Mouse (Mus musculus) right cerebral cortex, postnatal 36 days (tissue): ENCODE results near the gene Klhl9.

ENCODE experiments used
- DNase-seq, 2 experiments: peaks; one replicate each; pipeline ENCODE4 v3.0.0; 2022; ENCODE audit warnings: low spot score in 2 of 2, mixed read lengths in 1 of 2

Gene Klhl9

DNA sequence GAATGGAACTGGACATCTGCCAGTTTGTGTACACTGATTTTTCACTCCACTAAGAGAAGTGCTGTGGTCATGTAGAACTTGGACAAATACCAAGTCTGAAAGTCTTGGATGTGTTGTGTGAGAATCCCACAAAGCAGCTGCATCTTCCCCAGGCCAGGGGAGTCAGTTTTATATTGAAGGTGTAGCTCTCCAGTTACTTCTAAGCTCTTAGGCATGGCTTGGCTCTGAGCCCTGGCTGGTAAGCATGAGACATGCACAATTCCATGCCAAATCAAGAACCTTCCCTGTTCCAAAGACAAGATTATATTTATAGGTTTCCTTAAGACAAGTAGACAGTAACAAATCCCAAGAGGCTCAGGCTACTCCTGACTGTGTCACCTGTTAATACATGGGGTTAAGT, 7.2 kb downstream of the Klhl9 start:
- no peak for DNase-seq

DNA sequence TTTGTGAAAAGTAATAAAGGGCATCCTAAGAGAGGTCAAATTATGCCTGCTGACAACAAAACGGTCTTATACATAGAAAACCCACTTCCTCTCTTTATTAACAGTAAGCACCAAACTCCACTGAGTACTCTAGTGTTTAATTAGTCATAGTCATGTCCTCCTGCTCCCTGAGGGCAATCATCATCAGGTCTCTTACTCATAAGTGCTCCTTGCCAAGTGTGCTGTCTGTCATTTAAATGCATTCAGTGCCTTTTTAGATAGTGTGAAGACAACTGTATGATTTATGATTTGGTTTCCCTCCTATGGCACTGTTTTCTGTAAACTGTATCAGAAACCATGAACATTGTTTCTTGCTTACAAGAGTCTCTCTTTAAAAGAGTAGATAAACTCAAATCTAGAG, 8.0 kb downstream of the Klhl9 start:
- no peak for DNase-seq

DNA sequence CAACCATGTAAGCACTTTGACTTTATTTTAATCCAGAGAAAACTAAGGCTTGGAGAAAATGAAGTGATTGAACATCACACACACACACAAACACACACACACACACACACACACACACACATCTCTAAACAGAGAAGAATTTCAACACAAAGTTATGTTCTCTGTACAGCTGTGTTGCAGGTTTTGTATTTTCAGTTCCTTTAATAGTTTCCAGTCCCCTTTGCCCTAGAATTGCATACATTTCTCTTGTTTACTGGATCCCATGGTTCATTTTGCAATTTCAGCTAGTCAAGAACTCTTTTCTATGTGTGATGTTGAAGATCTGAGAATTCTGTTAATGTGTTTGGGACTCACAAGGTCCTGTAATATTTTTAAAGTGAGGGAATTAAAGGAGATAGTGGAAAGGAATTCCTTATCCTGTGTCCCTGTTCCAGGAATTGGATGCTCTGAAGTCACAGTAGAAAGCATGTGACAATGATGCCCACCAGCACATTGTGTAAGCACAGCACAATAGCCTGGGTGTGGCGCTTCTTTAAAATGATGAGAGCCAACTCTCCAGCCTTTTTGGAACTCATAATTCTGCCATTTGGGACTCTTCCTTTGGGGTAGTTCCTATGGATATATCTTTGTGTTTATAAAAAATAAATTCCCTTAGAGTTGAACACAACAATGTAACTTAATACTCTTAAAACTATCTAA, 15.0 kb downstream of the Klhl9 start:
- no peak for DNase-seq

DNA sequence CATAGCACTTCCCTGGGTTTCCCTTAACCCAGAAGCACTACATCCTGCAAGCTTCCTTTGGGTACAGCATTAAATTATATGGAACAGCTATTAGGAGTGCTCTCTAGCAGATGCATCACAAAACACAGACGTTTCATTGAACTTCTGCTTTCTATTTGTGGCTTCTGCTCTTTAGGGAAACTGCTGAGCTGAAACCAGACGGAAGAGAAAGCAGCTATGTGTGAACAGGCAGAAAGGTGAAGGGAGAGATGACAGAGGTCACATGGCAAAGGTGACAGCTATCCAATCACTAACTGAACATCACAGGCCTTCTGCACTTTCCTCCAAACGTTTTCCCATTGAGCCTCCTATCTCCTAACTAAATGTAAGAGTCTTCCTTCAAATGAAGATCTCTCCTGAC, 16.3 kb downstream of the Klhl9 start:
- DNase-seq, result no peak

DNA sequence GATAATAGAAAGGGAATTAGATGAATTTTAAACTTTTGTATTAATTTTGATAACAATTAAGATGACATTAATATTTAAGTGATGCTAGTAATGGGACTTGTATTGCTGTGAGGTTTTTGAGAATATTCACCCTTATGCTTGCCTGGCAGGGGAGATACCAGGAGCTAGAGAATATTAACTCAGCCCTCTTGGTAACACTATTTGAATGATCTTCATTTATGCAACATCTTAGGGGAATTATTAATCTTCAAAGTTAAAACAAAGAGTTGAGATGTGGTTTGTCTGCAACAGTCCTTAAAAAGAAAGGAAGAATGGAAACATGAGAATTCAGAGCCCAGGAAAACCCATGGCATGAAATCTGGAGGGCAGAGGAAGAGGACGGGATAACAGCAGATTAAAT, 23.0 kb downstream of the Klhl9 start:
- no peak for DNase-seq

DNA sequence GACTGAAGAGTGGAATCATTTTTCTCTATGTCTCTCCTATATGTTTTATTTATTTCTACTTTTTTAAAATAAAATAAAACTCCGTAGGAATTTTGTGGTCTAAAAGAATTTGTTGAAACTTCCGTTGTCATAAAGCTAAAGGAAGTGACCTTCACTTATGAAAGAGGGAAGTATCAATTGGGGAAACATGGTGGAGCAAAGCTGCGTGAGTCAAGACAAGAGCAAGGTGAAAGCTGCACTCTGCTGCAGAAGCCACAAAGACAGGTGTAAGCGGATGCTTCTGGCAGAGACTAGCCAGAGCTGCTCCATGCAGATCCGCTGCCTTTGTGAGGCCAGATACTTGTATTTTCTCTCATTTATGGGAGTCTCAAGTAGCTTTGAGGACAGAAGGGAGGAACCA, 23.5 kb downstream of the Klhl9 start:
- DNase-seq, result no peak

DNA sequence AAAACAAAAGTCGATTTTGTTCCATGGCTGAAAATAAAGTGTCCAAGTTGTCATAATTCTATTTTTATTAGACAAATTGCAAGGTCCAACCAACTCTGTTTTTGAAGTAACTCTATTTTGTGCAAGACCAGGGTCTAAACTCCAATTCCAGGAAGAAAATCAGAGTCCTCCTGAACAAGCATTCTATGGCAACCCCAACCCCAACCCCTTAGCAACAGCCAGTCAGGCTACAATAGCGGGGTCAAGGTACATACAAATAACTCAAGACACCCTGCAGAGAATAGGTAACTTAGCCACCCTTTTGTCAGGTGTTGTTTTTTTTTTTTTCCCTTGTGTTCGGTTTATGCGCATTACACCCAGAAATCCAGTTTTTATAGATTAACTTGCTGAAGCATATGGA, 24.5 kb downstream of the Klhl9 start:
- DNase-seq, result no peak

DNA sequence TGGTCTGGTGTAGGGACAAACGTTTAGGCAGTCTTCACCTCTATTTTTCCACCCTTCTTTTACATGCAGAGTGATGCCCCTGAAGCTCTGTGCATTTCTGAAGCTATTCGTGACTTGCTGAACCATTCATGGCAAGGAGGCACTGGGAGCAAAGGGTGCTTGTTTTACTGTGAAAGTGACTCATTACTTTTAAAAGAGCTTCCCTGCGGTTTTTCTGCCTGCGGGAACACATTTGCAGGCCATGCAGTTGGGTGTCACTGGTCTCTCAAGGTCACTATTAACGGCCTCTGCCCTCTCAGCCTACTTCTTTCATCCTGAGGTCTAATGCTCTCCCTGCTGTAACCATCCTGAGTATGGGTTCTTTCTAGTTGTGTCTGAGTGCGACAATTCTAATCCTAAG, 25.2 kb downstream of the Klhl9 start:
- no peak for DNase-seq

DNA sequence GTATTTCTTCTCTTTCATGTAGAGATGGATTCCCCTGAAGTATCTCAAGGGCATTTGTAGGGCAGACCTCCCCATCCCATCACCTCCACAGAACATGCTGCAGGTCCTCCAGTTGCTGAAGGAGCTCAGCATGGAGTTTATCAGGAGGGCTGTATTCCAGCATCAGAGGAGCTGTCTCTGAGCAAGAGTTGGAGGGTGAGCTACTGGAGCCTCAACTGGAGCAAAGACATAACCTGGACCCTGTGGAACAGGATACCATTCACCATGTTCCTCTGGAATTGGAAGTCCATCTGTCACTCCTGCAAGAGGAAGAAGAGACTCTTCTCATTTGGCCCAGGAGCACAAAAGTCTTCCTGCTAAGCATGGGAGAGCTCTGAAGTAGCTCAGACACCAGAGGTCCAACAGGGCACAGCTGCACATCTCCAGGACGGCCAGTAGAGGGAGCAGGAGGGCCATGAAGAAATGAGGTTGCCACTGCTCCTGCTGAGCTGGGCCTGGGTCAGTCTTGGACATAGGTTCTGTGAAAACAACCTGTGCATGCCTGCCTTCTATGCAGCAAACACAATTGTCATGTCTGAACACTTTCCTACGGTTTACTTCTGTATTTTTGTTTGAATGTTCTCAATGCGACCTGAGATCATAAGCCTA, 25.9 kb downstream of the Klhl9 start:
- DNase-seq, result peak; percentile 12 to 29

DNA sequence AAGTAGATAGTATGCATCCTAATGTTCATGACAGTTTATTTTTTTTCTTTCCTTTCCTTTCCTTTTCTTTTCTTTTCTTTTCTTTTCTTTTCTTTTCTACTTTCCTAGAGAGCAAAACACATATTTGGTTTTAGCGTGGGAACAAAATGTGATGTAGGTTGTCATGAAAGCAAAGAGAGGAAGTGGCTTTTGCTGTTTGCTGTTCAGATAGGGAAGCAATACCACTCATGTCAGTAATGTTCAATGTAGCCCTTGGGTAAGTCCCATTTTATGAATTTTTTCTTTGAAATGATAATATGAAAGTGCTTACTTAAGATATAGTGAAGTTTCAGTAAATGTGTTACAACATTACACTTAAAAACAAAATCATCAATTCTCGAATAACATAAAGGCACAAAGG, 28.9 kb downstream of the Klhl9 start:
- DNase-seq, result no peak

DNA sequence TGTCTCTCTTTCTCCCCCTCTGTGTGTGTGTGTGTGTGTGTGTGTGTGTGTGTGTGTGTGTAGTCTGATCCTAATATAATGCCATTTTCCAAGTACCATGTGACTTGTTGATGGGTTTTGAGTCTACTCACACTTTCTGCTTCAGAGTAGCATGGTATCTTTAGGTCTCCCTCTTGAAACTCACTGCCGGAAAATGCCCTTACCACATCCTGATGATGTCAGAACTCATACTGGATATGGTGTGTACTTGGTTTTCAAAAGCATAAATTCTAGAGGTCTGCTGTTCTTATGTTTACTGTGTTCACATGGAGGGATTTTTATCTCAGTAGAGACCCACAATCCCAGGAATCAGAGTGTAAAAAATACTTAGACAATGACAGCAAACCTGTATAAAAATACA, 29.7 kb downstream of the Klhl9 start:
- DNase-seq, result no peak

DNA sequence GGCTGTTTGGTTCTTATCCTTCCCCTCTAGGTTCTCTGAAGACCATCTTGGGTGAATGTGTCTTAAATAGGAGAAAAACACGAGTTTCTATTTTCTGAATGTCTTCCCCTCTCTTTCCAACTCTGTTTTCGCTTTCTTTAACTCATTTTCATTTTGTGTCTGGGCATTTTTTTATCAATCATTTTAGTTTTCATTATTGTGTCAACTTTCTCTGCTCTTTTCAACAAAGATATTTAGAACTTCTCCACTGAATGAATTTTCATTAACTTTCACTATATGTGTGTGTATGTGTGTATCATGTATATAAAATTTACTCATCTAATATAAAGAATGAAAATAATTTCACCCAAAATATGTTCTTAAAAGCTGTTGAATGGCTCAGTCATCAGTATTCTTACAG, 31.0 kb downstream of the Klhl9 start, which contains the start of gene Ifnab:
Ifnab (minus strand) TSS at position 101 of the 400 bp plus-strand sequence.
- no peak for DNase-seq

DNA sequence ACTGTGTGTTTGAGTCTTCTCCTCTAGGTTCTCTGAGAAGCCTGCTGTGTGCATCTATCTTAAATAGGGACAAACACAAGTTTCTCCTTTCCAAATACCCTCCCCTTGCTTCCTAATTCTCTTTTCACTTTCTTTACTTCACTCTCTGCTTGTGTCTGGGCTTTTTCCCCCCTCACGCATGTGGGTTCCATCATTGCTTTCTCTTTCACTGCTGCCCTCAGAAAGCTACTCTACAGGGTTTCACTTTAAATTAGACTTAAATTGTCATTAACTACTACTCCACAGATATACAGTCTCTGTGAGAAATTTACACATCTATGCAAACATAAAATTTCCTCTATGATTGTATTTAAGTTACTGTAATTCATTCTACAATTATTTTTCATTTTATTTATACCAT, 38.5 kb downstream of the Klhl9 start, which contains the start of gene Ifna2:
Ifna2 (minus strand) TSS at position 101 of the 400 bp plus-strand sequence.
- DNase-seq, result no peak

DNA sequence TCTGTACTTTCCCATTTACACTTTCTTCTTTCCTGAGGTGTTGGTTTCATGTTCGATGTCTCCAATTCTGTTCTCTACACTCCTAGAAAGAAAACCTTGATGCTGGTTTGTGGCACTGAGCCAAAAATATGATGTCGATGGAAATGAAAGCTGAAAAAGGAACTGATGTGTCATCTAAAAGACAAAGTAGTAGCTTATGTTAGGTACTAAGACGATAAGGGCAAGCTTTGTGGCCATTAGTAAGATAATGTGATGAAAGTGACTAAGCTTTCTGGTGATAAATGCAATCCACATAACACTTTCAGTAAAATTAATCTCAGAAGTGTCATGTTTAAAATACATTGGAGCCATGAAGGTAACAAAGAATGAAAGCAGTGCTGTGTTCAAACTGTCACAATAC, 40.9 kb downstream of the Klhl9 start:
- no peak for DNase-seq

DNA sequence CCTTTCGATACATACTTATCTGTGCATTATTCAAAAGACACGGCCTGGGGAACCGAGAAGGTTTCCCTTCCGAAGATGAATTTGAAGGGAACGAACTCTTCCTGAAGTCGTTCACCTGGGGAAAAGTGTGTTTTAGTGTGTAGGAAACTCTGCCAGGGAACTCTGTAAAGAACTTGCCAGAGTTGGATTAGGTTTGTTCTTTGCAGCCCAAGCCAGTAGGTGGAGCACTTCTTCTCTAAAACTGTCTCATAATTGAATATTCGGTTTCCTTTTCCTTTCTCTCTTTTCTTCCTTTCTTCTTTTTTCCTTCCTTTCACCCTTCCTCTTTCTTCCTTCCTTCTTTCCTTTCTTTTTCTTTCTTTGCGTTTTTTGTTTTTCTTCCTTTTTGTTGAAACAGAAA, 41.9 kb downstream of the Klhl9 start:
- no peak for DNase-seq

DNA sequence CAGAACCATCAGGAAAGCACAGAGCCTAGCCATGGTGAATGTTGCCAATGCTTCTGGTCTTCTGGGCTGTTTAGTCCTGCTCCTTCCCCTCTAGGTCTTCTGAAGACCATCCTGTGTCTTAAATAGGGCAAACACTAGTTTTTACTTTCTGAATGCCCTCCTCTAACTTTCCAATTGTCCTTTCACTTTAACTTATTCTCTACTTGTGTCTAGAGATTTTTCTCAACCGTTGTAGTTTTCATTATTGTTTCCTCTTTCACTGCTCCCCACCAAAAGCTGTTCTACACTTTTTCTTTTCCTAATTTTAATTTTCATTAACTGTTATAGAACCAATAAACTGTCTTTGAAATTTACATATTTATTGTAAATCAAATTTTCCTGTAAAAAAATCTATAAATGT, 45.4 kb downstream of the Klhl9 start, which contains the start of gene Ifna16:
Ifna16 (minus strand) TSS at position 101 of the 400 bp plus-strand sequence.
- DNase-seq, result no peak
